Mouse (Mus musculus) cerebellum, adult 11-12 months (tissue): ENCODE measurements around the gene Snx20.

ENCODE experiments used
- DNase-seq: peaks from one replicate; pipeline ENCODE4 v3.0.0; 2022

The Snx20 gene

GRCm38 (mm10) chr8:88642734-88643564, 7.0 kb upstream of the Snx20 start:
- no peak for DNase-seq

GRCm38 (mm10) chr8:88638908-88639307, 3.0 kb upstream of the Snx20 start:
- DNase-seq: no peak

- no peak for DNase-seq
Measured at GRCm38 (mm10) chr8:88637092-88638000, 1.4 kb upstream of the Snx20 start.

GRCm38 (mm10) chr8:88633343-88633765, 2.6 kb downstream of the Snx20 start:
- DNase-seq: no peak

- DNase-seq: peak; percentile 42
Measured at GRCm38 (mm10) chr8:88631081-88631480, 4.8 kb downstream of the Snx20 start.

- no peak for DNase-seq
Measured at GRCm38 (mm10) chr8:88630225-88630624, 5.7 kb downstream of the Snx20 start.

GRCm38 (mm10) chr8:88628001-88628774, 7.7 kb downstream of the Snx20 start:
- DNase-seq: peak; percentile 74

GRCm38 (mm10) chr8:88627265-88627991, 8.5 kb downstream of the Snx20 start:
- peak; percentile 88 for DNase-seq

- no peak for DNase-seq
Measured at GRCm38 (mm10) chr8:88626940-88627264, 9.0 kb downstream of the Snx20 start.

- no peak for DNase-seq
Measured at GRCm38 (mm10) chr8:88626433-88626832, 9.5 kb downstream of the Snx20 start.

- peak; percentile 64 for DNase-seq
Measured at GRCm38 (mm10) chr8:88624276-88624675, 11.7 kb downstream of the Snx20 start.

- DNase-seq: peak; percentile 92
Measured at GRCm38 (mm10) chr8:88623351-88623750, 12.6 kb downstream of the Snx20 start.

- peak; percentile 76 for DNase-seq
Measured at GRCm38 (mm10) chr8:88621408-88621807, 14.5 kb downstream of the Snx20 start.

- no peak for DNase-seq
Measured at GRCm38 (mm10) chr8:88620931-88621330, 15.0 kb downstream of the Snx20 start.

GRCm38 (mm10) chr8:88619513-88619912, 16.4 kb downstream of the Snx20 start:
- DNase-seq: no peak

- no peak for DNase-seq
Measured at GRCm38 (mm10) chr8:88618612-88619011, 17.3 kb downstream of the Snx20 start.

- no peak for DNase-seq
Measured at GRCm38 (mm10) chr8:88614981-88615380, 20.9 kb downstream of the Snx20 start.

- no peak for DNase-seq
Measured at GRCm38 (mm10) chr8:88610271-88610670, 25.7 kb downstream of the Snx20 start.

- no peak for DNase-seq
Measured at GRCm38 (mm10) chr8:88609036-88609435, 26.9 kb downstream of the Snx20 start.

GRCm38 (mm10) chr8:88605361-88606040, 30.4 kb downstream of the Snx20 start:
- no peak for DNase-seq
